9 mouse cellular contexts compared by ENCODE assay signal in the genomic region with DNA sequence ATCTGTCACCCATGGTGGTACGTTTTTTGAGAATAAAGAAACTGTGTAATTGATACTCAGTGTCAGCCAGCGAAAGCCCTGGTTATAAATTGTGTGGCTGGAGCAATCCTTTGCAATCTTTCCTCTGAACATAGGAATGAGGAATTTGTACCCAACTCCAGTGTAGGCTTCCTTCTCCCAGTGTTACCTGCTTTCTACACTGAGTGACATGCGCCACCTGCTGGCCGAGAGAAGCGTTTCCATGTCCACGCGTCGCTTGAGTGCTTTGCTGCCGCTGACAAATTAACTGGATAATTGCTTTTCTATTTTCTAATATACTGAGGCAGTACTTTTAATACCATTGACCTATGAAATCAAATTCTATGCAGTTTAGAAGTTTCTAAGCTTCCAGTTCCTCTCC.
DNase-seq lines count a peak whose midpoint lies in the region; ATAC-seq and TF ChIP-seq lines count a peak whose summit lies in the region.
"Had no signal": no experiment of that assay in that cellular context is flagged by ENCODE, and none has a peak within 500 bp of the region (broad histone marks: within the 10 kb centered on the region; RNA-seq: fewer than 3 reads in every experiment).

No protein-coding gene starts in this region.

- TF ChIP-seq CTCF in E14TG2a.4 (conservative IDR thresholded peaks at IDR 0.05; ENCODE audit: low read length): peak; percentile 70

- peak; percentile 75 to 78 for DNase-seq in adrenal gland, postnatal 36 days
- peak; percentile 82 for DNase-seq in embryonic facial prominence, embryonic 11.5 days (ENCODE audit: low spot score)
- DNase-seq in layer of hippocampus, adult 9-11 months: peak; percentile 26
- DNase-seq in lung, postnatal 25 days (ENCODE audit: low spot score): peak; percentile 47
- peak; percentile 76 for DNase-seq in retina, postnatal 1 day
- peak; percentile 36 for DNase-seq in urinary bladder, adult 2 months (ENCODE audit: low spot score)

- 17% methylated on average over 9 of the region's 9 CpGs for WGBS in embryonic facial prominence, embryonic 11.5 days
- WGBS in hindbrain, embryonic 12.5 days: 22% methylated on average over 9 of the region's 9 CpGs

- peaks cover 88% of the 10 kb centered on the region for H3K36me3 ChIP-seq in E14TG2a.4 (ENCODE audit: insufficient read depth, low read length)
- H3K36me3 ChIP-seq in embryonic facial prominence, embryonic 11.5 days (replicated peaks; ENCODE audit: control insufficient read depth, insufficient read depth, low read depth, low read length): no peaks in the 10 kb centered on the region
- H3K36me3 ChIP-seq in hindbrain, embryonic 12.5 days: no peaks in the 10 kb centered on the region
- H3K36me3 ChIP-seq: heart, embryonic 13.5 days had no signal

- no peaks in the 10 kb centered on the region for H3K27me3 ChIP-seq in E14TG2a.4 (ENCODE audit: insufficient read depth, low read length)
- H3K27me3 ChIP-seq in embryonic facial prominence, embryonic 11.5 days (ENCODE audit: control insufficient read depth, insufficient read depth, low read length): no peaks in the 10 kb centered on the region
- no peaks in the 10 kb centered on the region for H3K27me3 ChIP-seq in hindbrain, embryonic 12.5 days
- H3K27me3 ChIP-seq: heart, embryonic 13.5 days had no signal

- H3K4me3 ChIP-seq in E14TG2a.4 (replicated peaks; ENCODE audit: low read length): no peak overlapping the region
- H3K4me3 ChIP-seq in embryonic facial prominence, embryonic 11.5 days (ENCODE audit: low read depth, low read length): no peak overlapping the region
- H3K4me3 ChIP-seq in hindbrain, embryonic 12.5 days: no peak overlapping the region
- H3K4me3 ChIP-seq: heart, embryonic 13.5 days had no signal

- H3K9me3 ChIP-seq in E14TG2a.4 (ENCODE audit: low read length): 0 out of 2 replicates have a peak, but pooled peaks cover 2% of the 10 kb centered on the region
- no peaks in the 10 kb centered on the region for H3K9me3 ChIP-seq in embryonic facial prominence, embryonic 11.5 days (replicated peaks; ENCODE audit: control insufficient read depth, low read length)
- no peaks in the 10 kb centered on the region for H3K9me3 ChIP-seq in hindbrain, embryonic 12.5 days (replicated peaks)
- H3K9me3 ChIP-seq: heart, embryonic 13.5 days had no signal

- H3K4me2 ChIP-seq in embryonic facial prominence, embryonic 11.5 days (ENCODE audit: low read depth, low read length): no peak overlapping the region
- H3K4me2 ChIP-seq in hindbrain, embryonic 12.5 days (replicated peaks): no peak overlapping the region
- H3K4me2 ChIP-seq: heart, embryonic 13.5 days had no signal

- no peaks in the 10 kb centered on the region; the same call in 1 of the 2 replicates for H3K4me1 ChIP-seq in E14TG2a.4 (replicated peaks; ENCODE audit: low read depth, low read length)
- no peaks in the 10 kb centered on the region for H3K4me1 ChIP-seq in embryonic facial prominence, embryonic 11.5 days (ENCODE audit: control insufficient read depth, insufficient read depth, low read length)
- no peaks in the 10 kb centered on the region for H3K4me1 ChIP-seq in hindbrain, embryonic 12.5 days
- H3K4me1 ChIP-seq: heart, embryonic 13.5 days had no signal

- no peak overlapping the region for H3K27ac ChIP-seq in embryonic facial prominence, embryonic 11.5 days (replicated peaks; ENCODE audit: low read depth, low read length)
- H3K27ac ChIP-seq in hindbrain, embryonic 12.5 days: no peak overlapping the region
- H3K27ac ChIP-seq: heart, embryonic 13.5 days had no signal

- ATAC-seq in embryonic facial prominence, embryonic 11.5 days (replicated peaks; ENCODE audit: insufficient number of reproducible peaks, low FRiP score, low TSS enrichment, low read depth): 0 out of 2 replicates have a peak, but pooled peaks have one; percentile 62
- ATAC-seq in hindbrain, embryonic 12.5 days (ENCODE audit: low FRiP score): peak; percentile 78; the same call in 1 of the 2 replicates

- H3K9ac ChIP-seq in embryonic facial prominence, embryonic 11.5 days (replicated peaks; ENCODE audit: low read length): no peak overlapping the region
- H3K9ac ChIP-seq in hindbrain, embryonic 12.5 days: no peak overlapping the region
- H3K9ac ChIP-seq: heart, embryonic 13.5 days had no signal

Comparison
In these comparisons a context has a peak if more than half of its experiments do, and no peak if none do; other contexts are left out.
1. DNase-seq: peak in every context shown above with its lines; median percentile 82 in embryonic facial prominence, embryonic 11.5 days; 76 in adrenal gland, postnatal 36 days; 76 in retina, postnatal 1 day; 47 in lung, postnatal 25 days; 36 in urinary bladder, adult 2 months; 26 in layer of hippocampus, adult 9-11 months.